In the genomic region with DNA sequence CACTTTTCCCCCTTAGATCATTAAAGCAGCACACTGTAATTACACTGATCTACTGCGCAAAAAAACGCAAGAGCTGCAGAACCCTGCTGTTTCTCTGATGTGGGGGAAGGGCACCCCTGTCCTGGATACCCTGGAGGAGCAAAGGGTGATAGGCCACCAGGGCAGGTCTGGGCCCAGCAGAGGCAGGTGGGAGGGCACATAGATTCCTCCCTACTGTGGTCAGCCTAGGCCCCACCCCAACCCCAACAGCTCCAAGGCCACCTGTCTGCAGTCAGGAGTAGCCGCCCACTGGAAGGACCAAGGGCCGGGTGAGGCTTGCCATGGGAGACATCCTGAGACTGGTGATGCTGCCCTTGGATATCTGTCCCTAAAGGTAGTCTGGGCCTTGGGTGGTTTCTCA, we compare ENCODE assay signal across 14 mouse cellular contexts. TPM values are rescaled to one million over a fixed set of nuclear protein-coding genes. Genes with fewer than 3 reads are reported as not detected.
DNase-seq lines count a peak whose midpoint lies in the region; ATAC-seq and TF ChIP-seq lines count a peak whose summit lies in the region.
"Had no signal": no experiment of that assay in that cellular context is flagged by ENCODE, and none has a peak within 500 bp of the region (broad histone marks: within the 10 kb centered on the region; RNA-seq: fewer than 3 reads in every experiment).

No protein-coding gene starts in this region.

- H3K4me3 ChIP-seq in gastrocnemius, adult 2 months, result no peak overlapping the region
- peak overlapping the region; percentile 82 for H3K4me3 ChIP-seq in cortical plate, adult 2 months (ENCODE audit: insufficient read depth, low read length)
- H3K4me3 ChIP-seq in forebrain, embryonic 16.5 days (replicated peaks; ENCODE audit: low read length), result peak overlapping the region; percentile 79
- H3K4me3 ChIP-seq in midbrain, embryonic 14.5 days (replicated peaks; ENCODE audit: low read depth, low read length), result peak overlapping the region; percentile 68
- H3K4me3 ChIP-seq: megakaryocyte, embryonic 14.5 days had no signal

- H3K27ac ChIP-seq in gastrocnemius, adult 2 months, result peak overlapping the region; percentile 83
- H3K27ac ChIP-seq in cortical plate, adult 2 months (ENCODE audit: insufficient read depth, low read length), result peak overlapping the region; percentile 99; the same call in 1 of the 2 replicates
- peak overlapping the region; percentile 90 for H3K27ac ChIP-seq in forebrain, embryonic 16.5 days (ENCODE audit: low read length)
- peak overlapping the region; percentile 89; the same call in 1 of the 2 replicates for H3K27ac ChIP-seq in midbrain, embryonic 14.5 days (replicated peaks; ENCODE audit: low read depth, low read length)
- H3K27ac ChIP-seq: heart, embryonic 10.5 days had no signal

- intact Hi-C loops in gastrocnemius, adult 2 months (cut with DNase I), result no loop called here

- 45% methylated on average over 4 of the region's 4 CpGs for WGBS in forebrain, embryonic 16.5 days
- 64% methylated on average over 4 of the region's 4 CpGs for WGBS in midbrain, embryonic 14.5 days

- no peak for DNase-seq in gastrocnemius, adult 2 months
- no peak for DNase-seq in gastrocnemius, postnatal 4 days (ENCODE audit: low spot score in 2 of 2)
- no peak for DNase-seq in midbrain, embryonic 14.5 days
- DNase-seq in urinary bladder, postnatal 14 days (ENCODE audit: low spot score), result no peak
- DNase-seq in heart, postnatal 4 days, result no peak
- DNase-seq: adrenal gland, postnatal 36 days; kidney, adult 11 months; lung, adult 2 months had no signal

- ATAC-seq in forebrain, embryonic 16.5 days, result no peak
- no peak for ATAC-seq in midbrain, embryonic 14.5 days (ENCODE audit: low FRiP score, low TSS enrichment)
- ATAC-seq: CD4-positive, CD25-positive, alpha-beta regulatory T cell, adult 4 months; Patski had no signal

- H3K4me1 ChIP-seq in cortical plate, adult 2 months (ENCODE audit: control insufficient read depth, insufficient read depth, low read length), result peaks cover 20% of the 10 kb centered on the region
- H3K4me1 ChIP-seq in forebrain, embryonic 16.5 days (replicated peaks; ENCODE audit: control insufficient read depth, insufficient read depth, low read length), result peaks cover 43% of the 10 kb centered on the region
- H3K4me1 ChIP-seq in midbrain, embryonic 14.5 days (ENCODE audit: control insufficient read depth, insufficient read depth, low read length), result peaks cover 34% of the 10 kb centered on the region

- H3K4me2 ChIP-seq in forebrain, embryonic 16.5 days (ENCODE audit: low read length), result peak overlapping the region; percentile 84
- H3K4me2 ChIP-seq in midbrain, embryonic 14.5 days (ENCODE audit: low read length), result peak overlapping the region; percentile 89

- TF ChIP-seq POLR2A in cortical plate, adult 2 months (IDR thresholded peaks at IDR 0.05; ENCODE audit: extremely low read depth, insufficient read depth, low read length), result no peak

- H3K9me3 ChIP-seq in forebrain, embryonic 16.5 days (ENCODE audit: control insufficient read depth, low read length), result no peaks in the 10 kb centered on the region
- H3K9me3 ChIP-seq in midbrain, embryonic 14.5 days (ENCODE audit: control insufficient read depth, low read length), result no peaks in the 10 kb centered on the region
- H3K9me3 ChIP-seq: heart, embryonic 10.5 days; megakaryocyte, embryonic 14.5 days had no signal

- H3K27me3 ChIP-seq in forebrain, embryonic 16.5 days (replicated peaks; ENCODE audit: control insufficient read depth, insufficient read depth, low read length), result no peaks in the 10 kb centered on the region
- no peaks in the 10 kb centered on the region; the same call in 1 of the 2 replicates for H3K27me3 ChIP-seq in midbrain, embryonic 14.5 days (ENCODE audit: control insufficient read depth, insufficient read depth, low read length)
- H3K27me3 ChIP-seq: Patski had no signal

- peak overlapping the region; percentile 92 for H3K9ac ChIP-seq in forebrain, embryonic 16.5 days (replicated peaks; ENCODE audit: low read depth, low read length)
- peak overlapping the region; percentile 94 for H3K9ac ChIP-seq in midbrain, embryonic 14.5 days (replicated peaks; ENCODE audit: low read length)

- no peaks in the 10 kb centered on the region for H3K36me3 ChIP-seq in forebrain, embryonic 16.5 days (ENCODE audit: control insufficient read depth, insufficient read depth)
- no peaks in the 10 kb centered on the region for H3K36me3 ChIP-seq in midbrain, embryonic 14.5 days (ENCODE audit: control insufficient read depth, insufficient read depth, low read length)
- H3K36me3 ChIP-seq: heart, embryonic 10.5 days had no signal

- TF ChIP-seq CTCF in gastrocnemius, adult 2 months (IDR thresholded peaks at IDR 0.05), result no peak
- no peak for TF ChIP-seq CTCF in cortical plate, adult 2 months (IDR thresholded peaks at IDR 0.05; ENCODE audit: extremely low read depth, insufficient read depth, low read length)

RNA-seq across cellular contexts. Expression of a gene that starts 1.6 kb away (rescaled TPM):
- 1 to 10 TPM; 2.8 to 2.9 TPM for total RNA-seq in gastrocnemius, adult 2 months (2021)
- total RNA-seq in gastrocnemius, postnatal 4 days (2021), result 10 to 100 TPM; 25.9 to 29.2 TPM
- polyA plus RNA-seq in cortical plate, adult 2 months (2012; rRNA removed), result 208 and 235 TPM in 2 replicates
- polyA plus RNA-seq in forebrain, embryonic 16.5 days (2015; fragmentation: Nextera tagmentation; extraction: Ambion mirVana), result 21.6 and 28.1 TPM in 2 replicates
- 34.6 and 36.1 TPM in 2 replicates for polyA plus RNA-seq in midbrain, embryonic 14.5 days (2014; fragmentation: Nextera tagmentation; extraction: Ambion mirVana)
- total RNA-seq in heart, postnatal 4 days (2021), result 1 to 10 TPM; 3.7 to 4.2 TPM
- polyA plus RNA-seq: CD4-positive, CD25-positive, alpha-beta regulatory T cell, adult 4 months had no signal

RNA-seq across cellular contexts. Expression of a gene that starts 41.3 kb away (rescaled TPM):
- total RNA-seq in gastrocnemius, adult 2 months (2021), result 1 to 10 TPM; 5.3 to 9.5 TPM
- 10 to 100 TPM; 22.5 to 24.4 TPM for total RNA-seq in gastrocnemius, postnatal 4 days (2021)
- polyA plus RNA-seq in cortical plate, adult 2 months (2012; rRNA removed), result 32.1 and 39.6 TPM in 2 replicates
- 32.9 and 33.8 TPM in 2 replicates for polyA plus RNA-seq in forebrain, embryonic 16.5 days (2015; fragmentation: Nextera tagmentation; extraction: Ambion mirVana)
- 27.6 and 31.9 TPM in 2 replicates for polyA plus RNA-seq in midbrain, embryonic 14.5 days (2014; fragmentation: Nextera tagmentation; extraction: Ambion mirVana)
- 10 to 100 TPM; 11.6 to 12.6 TPM for total RNA-seq in heart, postnatal 4 days (2021)

RNA-seq across cellular contexts. Expression of a gene that starts 53.2 kb away (rescaled TPM):
- 1 to 10 TPM; 4.5 to 5.5 TPM for total RNA-seq in gastrocnemius, adult 2 months (2021)
- 1 to 10 TPM; 8.7 to 9.6 TPM for total RNA-seq in gastrocnemius, postnatal 4 days (2021)
- 30.8 and 32.6 TPM in 2 replicates for polyA plus RNA-seq in cortical plate, adult 2 months (2012; rRNA removed)
- polyA plus RNA-seq in forebrain, embryonic 16.5 days (2015; fragmentation: Nextera tagmentation; extraction: Ambion mirVana), result 16.6 and 21.7 TPM in 2 replicates
- polyA plus RNA-seq in midbrain, embryonic 14.5 days (2014; fragmentation: Nextera tagmentation; extraction: Ambion mirVana), result 15.9 and 18.0 TPM in 2 replicates
- total RNA-seq in heart, postnatal 4 days (2021), result 1 to 10 TPM; 8.7 to 9.7 TPM

RNA-seq across cellular contexts. Expression of a gene that starts 53.4 kb away (rescaled TPM):
- 10 to 100 TPM; 38.3 to 43.3 TPM for total RNA-seq in gastrocnemius, adult 2 months (2021)
- total RNA-seq in gastrocnemius, postnatal 4 days (2021), result 10 to 100 TPM; 44.2 to 44.3 TPM
- polyA plus RNA-seq in cortical plate, adult 2 months (2012; rRNA removed), result 52.8 and 54.7 TPM in 2 replicates
- 49.4 and 53.3 TPM in 2 replicates for polyA plus RNA-seq in forebrain, embryonic 16.5 days (2015; fragmentation: Nextera tagmentation; extraction: Ambion mirVana)
- polyA plus RNA-seq in midbrain, embryonic 14.5 days (2014; fragmentation: Nextera tagmentation; extraction: Ambion mirVana), result 61.2 and 61.3 TPM in 2 replicates
- 10 to 100 TPM; 51.6 to 63.0 TPM for total RNA-seq in heart, postnatal 4 days (2021)

Comparison
In these comparisons a context has a peak if more than half of its experiments do, and no peak if none do; other contexts are left out.
1. RNA of a gene that starts 1.6 kb away (total RNA-seq): 25.9 to 29.2 TPM in gastrocnemius, postnatal 4 days; 3.7 to 4.2 TPM in heart, postnatal 4 days and 2.8 to 2.9 TPM in gastrocnemius, adult 2 months; every median in the first group is over 4 times any median in the second.
2. Peak in every context shown above with its lines, with median percentiles within 50 percentile points of each other: H3K27ac ChIP-seq.